Mouse (Mus musculus) CH12.LX (cell line): ENCODE data around the gene Haao. TPM values are rescaled to one million over a fixed set of nuclear protein-coding genes. Genes with fewer than 3 reads are reported as not detected.

Experiments
- DNase-seq: peaks from one replicate; pipeline ENCODE4 v3.0.0-alpha.2; 2013; ENCODE audit errors: extremely low read depth
- H3K27ac ChIP-seq: 2 replicates; pipeline ENCODE4 v1.5.1; 2012; ENCODE audit warnings: low read depth, mild to moderate bottlenecking, control low read depth, moderate library complexity; ENCODE audit not compliant: insufficient read depth
- H3K27me3 ChIP-seq: replicated peaks from 2 replicates; pipeline ENCODE3; 2012; ENCODE audit warnings: inconsistent platforms
- H3K36me3 ChIP-seq, 2 experiments: replicated peaks in 1 of 2; 2 replicates each; pipeline versions ENCODE3 to v1.6.1; 2012; ENCODE audit warnings: inconsistent platforms in 1 of 2, low read length in 1 of 2, mild to moderate bottlenecking in 1 of 2, mixed read lengths in 1 of 2, moderate library complexity in 1 of 2; ENCODE audit not compliant: control insufficient read depth in 1 of 2, insufficient read depth in 1 of 2
- H3K4me1 ChIP-seq, 2 experiments: 2 replicates each; pipeline ENCODE4 v1.6.1; 2012; ENCODE audit warnings: inconsistent platforms in 1 of 2, moderate library complexity in 1 of 2; ENCODE audit not compliant: insufficient read depth in 2 of 2, control insufficient read depth in 1 of 2
- H3K4me2 ChIP-seq: 2 replicates; pipeline ENCODE4 v1.6.1; 2012; ENCODE audit warnings: low read depth, mild to moderate bottlenecking, control low read depth; ENCODE audit not compliant: poor library complexity, insufficient read depth, severe bottlenecking
- H3K4me3 ChIP-seq, 3 experiments: fragments of 150-350 bp in 1 of 3; sonication (generic) in 1 of 3; replicated peaks in 1 of 3; 2 replicates each; pipeline versions ENCODE3 to v1.5.1; 2011 to 2012; ENCODE audit warnings: low read depth in 2 of 3, low read length in 2 of 3, mild to moderate bottlenecking in 2 of 3, moderate library complexity in 2 of 3, control low read depth in 1 of 3, improper control_type of control experiment in 1 of 3, inconsistent platforms in 1 of 3, mixed read lengths in 1 of 3; ENCODE audit not compliant: poor library complexity in 1 of 3
- H3K79me2 ChIP-seq: replicated peaks from 2 replicates; pipeline ENCODE4 v1.6.1; 2012; ENCODE audit warnings: mild to moderate bottlenecking, moderate library complexity; ENCODE audit not compliant: control insufficient read depth, poor library complexity, insufficient read depth, severe bottlenecking; ENCODE audit errors: extremely low read depth
- H3K9ac ChIP-seq: 2 replicates; pipeline ENCODE4 v1.6.1; 2012; ENCODE audit warnings: low read depth, mild to moderate bottlenecking, control low read depth, moderate library complexity; ENCODE audit not compliant: insufficient read depth
- H3K9me3 ChIP-seq: replicated peaks from 2 replicates; pipeline ENCODE3; 2012; ENCODE audit warnings: low read length, inconsistent platforms, mixed read lengths
- BHLHE40 ChIP-seq: IDR thresholded peaks from 2 replicates; pipeline ENCODE4 v1.6.1; 2011; ENCODE audit warnings: mild to moderate bottlenecking, low read depth, low read length, improper control_type of control experiment
- CHD1 ChIP-seq: IDR thresholded peaks from 2 replicates; pipeline ENCODE4 v1.6.1; 2012; ENCODE audit warnings: low read depth, low read length, improper control_type of control experiment, inconsistent platforms
- CTCF ChIP-seq, 2 experiments: IDR thresholded peaks in 1 of 2; conservative IDR thresholded peaks in 1 of 2; 2 replicates each; pipeline ENCODE4 v1.5.1; 2011 to 2012; ENCODE audit warnings: low read depth in 2 of 2, low read length in 2 of 2, improper control_type of control experiment in 1 of 2, inconsistent platforms in 1 of 2, mild to moderate bottlenecking in 1 of 2, moderate library complexity in 1 of 2
- E2F4 ChIP-seq: IDR thresholded peaks from 2 replicates; pipeline ENCODE4 v1.6.1; 2011; ENCODE audit warnings: low read depth, low read length, improper control_type of control experiment; ENCODE audit not compliant: insufficient replicate concordance
- ELF1 ChIP-seq: IDR thresholded peaks from 2 replicates; pipeline ENCODE4 v1.6.1; 2014; ENCODE audit warnings: low read depth, mild to moderate bottlenecking, inconsistent platforms, low read length, improper control_type of control experiment
- EP300 ChIP-seq: IDR thresholded peaks from 2 replicates; pipeline ENCODE4 v1.6.1; 2011; ENCODE audit warnings: low read length, improper control_type of control experiment
- ETS1 ChIP-seq: conservative IDR thresholded peaks from 2 replicates; pipeline ENCODE4 v1.6.1; 2012; ENCODE audit warnings: low read depth, mild to moderate bottlenecking, inconsistent platforms, low read length, improper control_type of control experiment, moderate library complexity
- GABPA ChIP-seq: IDR thresholded peaks from 2 replicates; pipeline ENCODE4 v1.6.1; 2012; ENCODE audit warnings: low read depth, low read length, improper control_type of control experiment, inconsistent platforms; ENCODE audit not compliant: insufficient replicate concordance
- HCFC1 ChIP-seq: IDR thresholded peaks from 2 replicates; pipeline ENCODE4 v1.6.1; 2012; ENCODE audit warnings: low read depth, mild to moderate bottlenecking, inconsistent platforms, low read length, improper control_type of control experiment
- IRF4 ChIP-seq: IDR thresholded peaks from 2 replicates; pipeline ENCODE4 v1.6.1; 2014; ENCODE audit warnings: low read depth, mild to moderate bottlenecking, inconsistent platforms, low read length, improper control_type of control experiment
- JUN ChIP-seq: IDR thresholded peaks from 2 replicates; pipeline ENCODE4 v1.6.1; 2011; ENCODE audit warnings: low read depth, mild to moderate bottlenecking, low read length, improper control_type of control experiment, moderate library complexity; ENCODE audit not compliant: insufficient read depth
- JUND ChIP-seq: conservative IDR thresholded peaks from 2 replicates; pipeline ENCODE4 v1.6.1; 2011; ENCODE audit warnings: low read depth, low read length, improper control_type of control experiment
- KAT2A ChIP-seq: IDR thresholded peaks from 2 replicates; pipeline ENCODE4 v1.6.1; 2012; ENCODE audit warnings: low read length, improper control_type of control experiment, inconsistent platforms; ENCODE audit not compliant: insufficient replicate concordance
- MAFK ChIP-seq: IDR thresholded peaks from 2 replicates; pipeline ENCODE4 v1.6.1; 2011; ENCODE audit warnings: low read length, improper control_type of control experiment; ENCODE audit not compliant: insufficient replicate concordance
- MAX ChIP-seq: IDR thresholded peaks from 2 replicates; pipeline ENCODE4 v1.6.1; 2011; ENCODE audit warnings: low read length, improper control_type of control experiment
- MAZ ChIP-seq: IDR thresholded peaks from 2 replicates; pipeline ENCODE4 v1.6.1; 2012; ENCODE audit warnings: low read depth, mild to moderate bottlenecking, inconsistent platforms, low read length, improper control_type of control experiment, moderate library complexity
- MYC ChIP-seq: IDR thresholded peaks from 2 replicates; pipeline ENCODE4 v1.6.1; 2011; ENCODE audit warnings: low read depth, mild to moderate bottlenecking, improper control_type of control experiment, low read length
- NRF1 ChIP-seq: IDR thresholded peaks from 2 replicates; pipeline ENCODE4 v1.6.1; 2014; ENCODE audit warnings: low read depth, mild to moderate bottlenecking, inconsistent platforms, low read length, improper control_type of control experiment, moderate library complexity
- PAX5 ChIP-seq: IDR thresholded peaks from 2 replicates; pipeline ENCODE4 v1.6.1; 2012; ENCODE audit warnings: low read length, inconsistent platforms, mixed read lengths
- POLR2AphosphoS2 ChIP-seq: IDR thresholded peaks from 2 replicates; pipeline ENCODE4 v1.6.1; 2011; ENCODE audit warnings: low read depth, low read length, improper control_type of control experiment
- RAD21 ChIP-seq: IDR thresholded peaks from 2 replicates; pipeline ENCODE4 v1.6.1; 2011; ENCODE audit warnings: low read depth, mild to moderate bottlenecking, low read length, improper control_type of control experiment, moderate library complexity
- RCOR1 ChIP-seq: conservative IDR thresholded peaks from 2 replicates; pipeline ENCODE4 v1.6.1; 2012; ENCODE audit warnings: low read depth, mild to moderate bottlenecking, inconsistent platforms, low read length, improper control_type of control experiment
- SIN3A ChIP-seq: IDR thresholded peaks from 2 replicates; pipeline ENCODE4 v1.6.1; 2012; ENCODE audit warnings: low read length, improper control_type of control experiment, inconsistent platforms
- SMC3 ChIP-seq: IDR thresholded peaks from 2 replicates; pipeline ENCODE4 v1.6.1; 2011; ENCODE audit warnings: low read depth, low read length, improper control_type of control experiment
- TCF12 ChIP-seq: IDR thresholded peaks from 2 replicates; pipeline ENCODE4 v1.6.1; 2014; ENCODE audit warnings: low read depth, mild to moderate bottlenecking, inconsistent platforms, low read length, improper control_type of control experiment
- UBTF ChIP-seq: IDR thresholded peaks from 2 replicates; pipeline ENCODE4 v1.6.1; 2012; ENCODE audit warnings: low read depth, mild to moderate bottlenecking, inconsistent platforms, low read length, improper control_type of control experiment, moderate library complexity
- USF1 ChIP-seq: IDR thresholded peaks from 2 replicates; pipeline ENCODE4 v1.6.1; 2014; ENCODE audit warnings: low read depth, mild to moderate bottlenecking, inconsistent platforms, low read length, improper control_type of control experiment
- USF2 ChIP-seq: conservative IDR thresholded peaks from 2 replicates; pipeline ENCODE4 v1.6.1; 2011; ENCODE audit warnings: low read depth, low read length, improper control_type of control experiment
- ZC3H11A ChIP-seq: IDR thresholded peaks from 2 replicates; pipeline ENCODE4 v1.6.1; 2012; ENCODE audit warnings: low read depth, mild to moderate bottlenecking, inconsistent platforms, low read length, improper control_type of control experiment
- ZKSCAN1 ChIP-seq: IDR thresholded peaks from 2 replicates; pipeline ENCODE4 v1.6.1; 2012; ENCODE audit warnings: low read depth, inconsistent platforms, low read length, improper control_type of control experiment, borderline replicate concordance
- ZNF384 ChIP-seq: IDR thresholded peaks from 2 replicates; pipeline ENCODE4 v1.6.1; 2012; ENCODE audit warnings: low read depth, low read length, improper control_type of control experiment, inconsistent platforms
- dilution Hi-C: fragments of 300-500 bp; cut with MboI; formaldehyde crosslinking; loops from 2 replicates; pipeline ENCODE4 v1.14.3; 2020; ENCODE audit warnings: low sequenced_read_pairs; ENCODE audit not compliant: extremely low pct_unique_long_range_greater_than_20kb, extremely low pct_ligation_motif_present
- in situ Hi-C: fragments of 300-500 bp; cut with MboI; formaldehyde crosslinking; loops from 3 replicates; pipeline ENCODE4 v1.14.3; 2019; ENCODE audit warnings: low sequenced_read_pairs, low pct_ligation_motif_present, low pct_unique_long_range_greater_than_20kb, mixed read lengths
- polyA plus RNA-seq: library from polyadenylated mRNA; unstranded; fragments of >175 nt; gene quantifications from 2 replicates; pipeline ENCODE4 v1.2.1, GENCODE M21; 2012; ENCODE audit warnings: low read depth; ENCODE audit not compliant: insufficient read length
- total RNA-seq, 2 experiments: library from RNA; depleted of rRNA; stranded (reverse); fragments of 300-350 nt in 1 of 2; fragments of >200 nt in 1 of 2; gene quantifications; 2 replicates each; pipeline ENCODE4 v1.2.3; 2012 to 2014

The Haao gene
- total and polyA plus RNA-seq, 3 experiments = 18.6 to 30.6 (median 19.1) TPM

DNA sequence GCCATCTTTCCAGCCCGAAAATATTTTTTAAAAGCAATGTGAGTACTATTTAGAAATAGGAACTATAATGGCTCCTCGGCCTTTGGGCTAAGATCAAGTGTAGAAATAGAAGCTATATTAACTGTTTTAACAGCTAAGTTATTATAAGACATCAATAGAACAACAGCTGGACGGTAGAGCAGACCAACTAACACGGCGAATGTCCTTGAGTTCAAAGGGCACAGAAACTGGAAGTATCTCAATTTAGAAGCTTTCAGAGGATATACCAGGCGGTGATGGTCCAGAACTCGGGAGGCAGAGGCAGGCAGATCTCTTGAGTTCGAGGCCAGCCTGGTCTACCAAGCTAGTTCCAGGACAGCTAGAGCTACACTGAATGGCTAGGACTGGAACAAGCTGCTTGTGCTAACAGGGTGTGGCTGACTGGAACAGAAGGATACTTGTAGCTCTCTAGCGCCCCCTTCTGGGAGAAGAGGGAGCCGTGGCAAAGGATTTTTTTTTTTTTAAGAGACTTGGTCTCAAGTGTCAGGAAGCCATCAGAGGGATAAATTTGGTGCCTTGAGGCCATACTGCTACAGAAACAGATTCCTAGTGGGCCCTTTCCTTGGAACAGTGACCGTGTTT is 39.9 kb downstream of the Haao start:
- TF ChIP-seq BHLHE40 = no peak
- TF ChIP-seq KAT2A = no peak
- TF ChIP-seq CHD1 = no peak
- TF ChIP-seq TCF12 = no peak
- TF ChIP-seq ZC3H11A = no peak
- TF ChIP-seq MAZ = no peak
- no peak for TF ChIP-seq EP300
- TF ChIP-seq GABPA = no peak
- TF ChIP-seq SIN3A = no peak
- no peak for TF ChIP-seq MAX
- no peak for TF ChIP-seq ELF1
- no peak for TF ChIP-seq NRF1
- TF ChIP-seq PAX5 = no peak
- no peak for TF ChIP-seq USF2
- TF ChIP-seq IRF4 = no peak
- no peak for TF ChIP-seq UBTF
- no peak for TF ChIP-seq ZKSCAN1
- TF ChIP-seq SMC3 = peak; percentile 62
- no peak for TF ChIP-seq RCOR1
- TF ChIP-seq USF1 = no peak
- no peak for TF ChIP-seq E2F4
- no peak for TF ChIP-seq POLR2AphosphoS2
- TF ChIP-seq MYC = no peak; the same call in 1 of the 2 replicates
- no peak for TF ChIP-seq MAFK
- no peak for TF ChIP-seq HCFC1
- no peak for TF ChIP-seq JUND
- peak; percentile 65 for TF ChIP-seq RAD21
- no peak for TF ChIP-seq JUN
- TF ChIP-seq ETS1 = no peak
- TF ChIP-seq ZNF384 = peak; percentile 95
- TF ChIP-seq CTCF (conservative IDR thresholded peaks at IDR 0.05 in 1 of 2, IDR thresholded peaks at IDR 0.05 in 1 of 2; ENCODE audit: low read depth in 2 of 2, low read length in 2 of 2) = peak; percentile 77 to 87
- in situ Hi-C loops (no loop called here), dilution Hi-C loops (no loop called here)
- no peak overlapping the region for H3K27ac ChIP-seq
- H3K4me3 ChIP-seq = no peak overlapping the region
- H3K9me3 ChIP-seq = no peaks in the 10 kb centered on the region
- no peak overlapping the region for H3K4me2 ChIP-seq
- peaks cover 21 to 82% of the 10 kb centered on the region in 2 experiments for H3K36me3 ChIP-seq
- peaks cover 0 to 40% of the 10 kb centered on the region in 2 experiments; a peak in 2 of 4 replicates for H3K4me1 ChIP-seq
- DNase-seq = peak; percentile 84
- no peaks in the 10 kb centered on the region for H3K79me2 ChIP-seq
- no peaks in the 10 kb centered on the region for H3K27me3 ChIP-seq
- no peak overlapping the region for H3K9ac ChIP-seq
